Mouse (Mus musculus) heart, embryonic 14.5 days (tissue): ENCODE measurements around the gene Metrn. TPM values are rescaled to one million over a fixed set of nuclear protein-coding genes. Genes with fewer than 3 reads are reported as not detected.

Source experiments
- ATAC-seq: fragments of 200-750 bp; cut with Nextera tagmentation; 2 replicates; pipeline ENCODE4 v1.8.0; 2017; ENCODE audit warnings: low read depth, moderate TSS enrichment; ENCODE audit not compliant: insufficient number of reproducible peaks, insufficient read depth, low FRiP score
- H3K27ac ChIP-seq, 2 experiments: fragments of 200-500 bp in 1 of 2; fragments of 300-500 bp in 1 of 2; sonication (generic) in 1 of 2; replicated peaks in 1 of 2; 2 replicates each; pipeline ENCODE4 v1.5.1; 2012 to 2014; ENCODE audit warnings: low read depth in 2 of 2, low read length in 2 of 2, control low read depth in 1 of 2, mild to moderate bottlenecking in 1 of 2, mixed read lengths in 1 of 2; ENCODE audit not compliant: control insufficient read depth in 1 of 2, insufficient read depth in 1 of 2
- H3K27me3 ChIP-seq: fragments of 300-500 bp; sonication (generic); 2 replicates; pipeline ENCODE4 v1.6.1; 2014; ENCODE audit warnings: mild to moderate bottlenecking, low read length, control low read depth; ENCODE audit not compliant: control insufficient read depth, insufficient read depth
- H3K36me3 ChIP-seq: fragments of 300-500 bp; sonication (generic); 2 replicates; pipeline ENCODE4 v1.6.1; 2014; ENCODE audit warnings: mild to moderate bottlenecking, control low read depth, low read length, mixed read lengths; ENCODE audit not compliant: control insufficient read depth, insufficient read depth
- H3K4me1 ChIP-seq, 2 experiments: fragments of 200-500 bp in 1 of 2; fragments of 300-500 bp in 1 of 2; sonication (generic) in 1 of 2; 2 replicates each; pipeline ENCODE4 v1.6.1; 2012 to 2014; ENCODE audit warnings: low read length in 2 of 2, control low read depth in 1 of 2, mixed read lengths in 1 of 2; ENCODE audit not compliant: control insufficient read depth in 2 of 2, insufficient read depth in 2 of 2
- H3K4me2 ChIP-seq: fragments of 300-500 bp; sonication (generic); 2 replicates; pipeline ENCODE4 v1.6.1; 2014; ENCODE audit warnings: mild to moderate bottlenecking, low read length
- H3K4me3 ChIP-seq, 2 experiments: fragments of 200-500 bp in 1 of 2; fragments of 300-500 bp in 1 of 2; sonication (generic) in 1 of 2; 2 replicates each; pipeline ENCODE4 v1.5.1; 2012 to 2014; ENCODE audit warnings: low read length in 2 of 2, mild to moderate bottlenecking in 2 of 2, control low read depth in 1 of 2, low read depth in 1 of 2, moderate library complexity in 1 of 2; ENCODE audit not compliant: control insufficient read depth in 1 of 2, insufficient read depth in 1 of 2
- H3K9ac ChIP-seq: fragments of 300-500 bp; sonication (generic); 2 replicates; pipeline ENCODE4 v1.6.1; 2014; ENCODE audit warnings: mild to moderate bottlenecking, low read length
- H3K9me3 ChIP-seq: fragments of 300-500 bp; sonication (generic); 2 replicates; pipeline ENCODE4 v1.6.1; 2016; ENCODE audit warnings: low read length, control low read depth; ENCODE audit not compliant: control insufficient read depth
- WGBS: fragments of 180-500 bp; shearing (Covaris S2); extraction: QIAGEN DNeasy Blood & Tissue Kit; methylation state at CpG from one replicate; pipeline ENCODE4 v1.1.7; 2014; 5-methylcytosine and 5-hydroxymethylcytosine counted together
- polyA plus RNA-seq: library from polyadenylated mRNA; unstranded; fragments of >200 nt; fragmentation: Nextera tagmentation; extraction: Ambion mirVana; gene quantifications from 2 replicates; pipeline ENCODE4 v1.2.1, GENCODE M21; 2014

Metrn gene
- polyA plus RNA-seq, 1 experiment from 2014 or later, result 3.3 TPM

DNA sequence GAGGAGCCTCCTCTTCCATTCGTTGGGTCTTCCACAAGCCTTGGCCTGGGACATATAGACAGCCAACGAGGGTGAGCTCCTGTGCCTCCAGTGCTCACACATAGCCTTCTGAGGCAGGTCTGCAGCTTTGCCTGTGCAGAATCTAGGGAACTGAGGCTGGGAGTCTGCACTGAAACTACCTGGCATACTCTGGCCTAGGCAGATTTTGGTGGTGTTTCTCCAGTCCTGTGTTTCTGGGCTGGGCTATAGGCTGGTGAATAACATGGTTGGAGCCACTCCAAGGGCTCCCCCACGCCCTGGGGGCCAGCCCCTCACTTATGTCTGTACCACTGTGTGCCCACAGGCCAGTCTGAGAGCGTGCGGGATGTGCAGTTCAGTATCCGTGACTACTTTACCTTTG, 28.4 kb upstream of the Metrn start:
- no peak for ATAC-seq
- H3K4me3 ChIP-seq, result no peak overlapping the region
- H3K9ac ChIP-seq, result no peak overlapping the region
- H3K4me1 ChIP-seq, result peaks cover 19 to 26% of the 10 kb centered on the region in 2 experiments
- peaks cover 23% of the 10 kb centered on the region for H3K27me3 ChIP-seq
- H3K9me3 ChIP-seq, result no peaks in the 10 kb centered on the region
- 84% methylated on average over 6 of the region's 6 CpGs for WGBS
- H3K36me3 ChIP-seq, result peaks cover 33% of the 10 kb centered on the region
- H3K27ac ChIP-seq, result no peak overlapping the region
- H3K4me2 ChIP-seq, result no peak overlapping the region

DNA sequence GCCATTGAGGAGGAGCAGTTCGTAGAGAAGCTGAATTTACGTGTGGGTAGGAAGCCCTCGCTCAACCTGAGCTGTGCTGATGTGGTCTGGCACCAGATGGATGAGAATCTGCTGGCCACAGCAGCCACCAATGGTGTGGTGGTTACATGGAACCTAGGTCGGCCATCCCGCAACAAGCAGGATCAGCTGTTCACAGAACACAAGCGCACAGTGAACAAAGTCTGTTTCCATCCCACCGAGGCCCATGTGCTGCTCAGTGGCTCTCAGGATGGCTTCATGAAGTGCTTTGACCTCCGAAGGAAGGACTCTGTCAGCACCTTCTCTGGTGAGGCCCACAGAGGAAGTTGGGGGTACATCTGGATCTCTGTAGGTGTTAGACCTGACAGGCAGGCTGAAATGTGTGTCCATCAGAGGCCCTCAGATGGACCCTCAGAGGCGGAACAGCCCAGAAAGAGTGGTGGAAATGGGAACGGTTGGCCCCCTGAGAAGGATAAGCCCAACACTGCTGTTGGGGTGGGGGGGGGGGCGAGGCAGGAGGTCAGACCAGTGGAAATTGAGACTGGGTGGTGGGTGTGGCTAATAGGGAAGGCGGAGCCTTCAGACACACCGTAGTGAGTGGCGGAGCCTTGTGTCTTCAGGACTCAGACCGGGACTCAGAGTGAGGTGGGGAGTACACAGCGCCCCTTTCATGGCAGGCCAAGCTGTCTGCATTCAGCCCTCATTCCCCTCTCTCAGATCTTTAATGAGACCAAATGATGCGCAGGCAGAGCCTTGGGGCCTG, 27.6 kb upstream of the Metrn start:
- peak overlapping the region; percentile 60 to 61 for H3K4me3 ChIP-seq
- WGBS, result 70% methylated on average over 17 of the region's 17 CpGs

DNA sequence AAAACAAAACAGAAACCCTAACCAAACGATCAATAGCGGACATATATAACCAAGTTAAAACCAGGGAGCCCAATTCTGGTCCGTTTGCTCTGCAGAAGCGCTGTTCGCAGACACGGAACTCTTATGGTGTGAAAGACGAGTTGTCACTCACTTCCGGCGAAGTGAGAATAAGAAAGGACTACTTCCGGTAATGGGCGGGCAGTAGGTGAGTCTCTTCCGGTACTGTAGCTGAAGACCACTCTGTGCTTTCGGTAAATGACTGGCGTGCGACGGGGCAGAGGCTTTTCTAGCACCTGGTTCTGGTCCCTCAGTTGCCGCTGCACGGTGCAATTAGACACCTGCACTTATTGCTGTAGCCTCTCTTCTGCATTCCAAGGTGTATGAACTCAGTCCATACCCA, 26.5 kb upstream of the Metrn start, which contains the start of gene Wdr24:
TSS of gene Wdr24 (plus strand) at position 176 of the 400 bp plus-strand sequence.
- Histone ChIP-seq H3K36me3 (peaks cover 26% of the 10 kb centered on the region), H3K27ac (peak within 1 kb of the TSS in 1 of 2 experiments; percentile 53; a peak in 2 of 4 replicates), H3K4me3 (peak within 1 kb of the TSS; percentile 60 to 61), H3K4me2 (peak within 1 kb of the TSS; percentile 87), H3K27me3 (peaks cover 42% of the 10 kb centered on the region), H3K4me1 (peaks cover 13 to 16% of the 10 kb centered on the region in 2 experiments), H3K9ac (peak within 1 kb of the TSS; percentile 83), H3K9me3 (no peaks in the 10 kb centered on the region)
- no peak for ATAC-seq
- WGBS, result under 1% methylated on average over 18 of the region's 18 CpGs

More for the DNA sequence above, 27.6 kb upstream of the Metrn start:
- Histone ChIP-seq H3K27me3 (peaks cover 31% of the 10 kb centered on the region), H3K36me3 (peaks cover 26% of the 10 kb centered on the region), H3K4me1 (peaks cover 17 to 22% of the 10 kb centered on the region in 2 experiments), H3K4me2 (peak overlapping the region; percentile 87), H3K9ac (peak overlapping the region; percentile 83), H3K9me3 (no peaks in the 10 kb centered on the region), H3K27ac (no peak overlapping the region)
- ATAC-seq, result no peak

DNA sequence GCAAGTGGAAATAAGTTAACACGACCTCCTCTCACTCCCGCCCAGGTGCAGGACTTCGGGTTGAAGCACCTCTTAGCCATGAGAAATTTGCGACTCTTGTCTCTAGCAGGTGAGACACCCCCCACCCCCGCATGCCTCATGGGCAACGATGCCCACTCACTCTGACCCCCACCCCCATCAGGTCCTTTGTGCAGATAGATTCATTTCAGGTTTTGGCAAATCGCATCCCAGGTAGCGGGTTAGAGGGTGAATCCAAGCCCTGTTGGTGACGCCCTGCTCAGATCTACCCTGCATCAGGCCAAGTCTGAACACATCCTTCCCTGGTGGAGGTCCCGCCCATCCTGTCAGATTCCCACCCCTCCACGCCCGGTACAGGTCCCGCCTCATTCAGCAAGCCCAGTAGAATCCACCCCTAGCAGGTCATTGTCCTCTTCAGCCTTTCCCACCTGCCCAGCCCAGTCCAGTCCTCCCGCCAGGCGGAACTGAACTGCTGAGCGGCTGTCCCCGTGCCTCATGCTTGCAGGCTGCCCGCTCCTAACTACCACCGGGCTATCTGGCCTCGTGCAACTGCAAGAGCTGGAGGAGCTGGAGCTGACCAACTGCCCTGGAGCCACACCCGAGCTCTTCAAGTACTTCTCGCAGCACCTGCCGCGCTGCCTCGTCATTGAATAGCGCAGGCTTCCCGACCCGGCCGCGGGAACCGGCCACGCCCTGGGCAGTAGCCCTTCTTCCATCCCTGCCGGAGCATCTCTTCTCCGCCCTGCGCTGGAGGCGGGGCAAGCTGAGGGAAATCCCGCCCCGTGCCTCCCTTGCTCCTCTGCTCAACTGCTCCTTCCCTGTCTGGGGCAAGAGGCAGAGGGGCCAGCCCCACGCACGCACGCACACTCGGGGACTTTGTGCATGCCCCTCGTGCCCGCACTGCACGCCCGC, 22.2 kb upstream of the Metrn start:
- peaks cover 77% of the 10 kb centered on the region for H3K27me3 ChIP-seq
- 6% methylated on average over 46 of the region's 46 CpGs for WGBS
- no peak overlapping the region; a peak in 1 of 4 replicates for H3K4me3 ChIP-seq

DNA sequence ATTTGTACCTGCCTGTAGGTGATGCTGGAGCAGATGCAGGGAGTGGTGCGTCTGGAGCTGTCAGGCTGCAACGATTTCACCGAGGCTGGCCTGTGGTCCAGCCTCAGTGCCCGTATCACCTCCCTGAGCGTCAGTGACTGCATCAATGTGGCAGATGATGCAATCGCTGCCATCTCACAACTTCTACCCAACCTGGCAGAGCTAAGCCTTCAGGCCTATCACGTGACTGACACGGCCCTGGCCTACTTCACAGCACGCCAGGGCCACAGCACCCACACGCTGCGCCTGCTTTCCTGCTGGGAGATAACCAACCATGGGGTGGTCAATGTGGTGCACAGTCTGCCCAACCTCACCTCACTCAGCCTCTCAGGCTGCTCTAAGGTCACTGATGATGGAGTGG, 20.7 kb upstream of the Metrn start:
- Histone ChIP-seq H3K27me3 (peaks cover 82% of the 10 kb centered on the region), H3K9me3 (no peaks in the 10 kb centered on the region), H3K36me3 (no peaks in the 10 kb centered on the region), H3K4me3 (no peak overlapping the region), H3K9ac (no peak overlapping the region), H3K27ac (no peak overlapping the region), H3K4me1 (no peaks in the 10 kb centered on the region), H3K4me2 (no peak overlapping the region)
- no peak for ATAC-seq
- 76% methylated on average over 11 of the region's 11 CpGs for WGBS

More for the DNA sequence above, 22.2 kb upstream of the Metrn start:
- no peak overlapping the region for H3K9ac ChIP-seq
- H3K4me1 ChIP-seq, result peaks cover 4 to 5% of the 10 kb centered on the region in 2 experiments
- no peak for ATAC-seq
- no peak overlapping the region for H3K4me2 ChIP-seq
- H3K9me3 ChIP-seq, result no peaks in the 10 kb centered on the region
- no peaks in the 10 kb centered on the region for H3K36me3 ChIP-seq
- no peak overlapping the region for H3K27ac ChIP-seq

DNA sequence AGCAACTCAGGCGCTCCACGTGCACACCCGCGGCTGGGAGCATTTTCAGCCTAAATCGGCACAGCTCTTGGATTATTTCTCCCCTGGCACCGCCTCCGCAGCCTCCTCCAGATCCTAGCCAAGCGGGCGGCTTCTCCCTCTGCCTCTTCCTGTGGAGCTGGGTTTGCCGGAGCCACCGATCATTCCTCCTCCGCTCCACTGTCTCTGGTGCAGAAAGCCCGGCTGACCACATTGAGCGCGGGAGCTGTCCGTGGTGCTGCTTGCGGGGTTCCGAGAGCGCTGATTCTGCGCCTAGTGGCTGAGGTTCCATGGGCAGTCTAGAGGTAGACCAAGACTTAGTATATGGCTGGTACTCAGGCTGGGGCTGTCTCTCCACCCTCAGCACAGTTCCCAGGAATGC, 16.5 kb upstream of the Metrn start:
- no peaks in the 10 kb centered on the region for H3K9me3 ChIP-seq
- H3K9ac ChIP-seq, result no peak overlapping the region
- H3K27me3 ChIP-seq, result peaks cover 83% of the 10 kb centered on the region
- no peak overlapping the region for H3K4me2 ChIP-seq
- WGBS, result 1% methylated on average over 20 of the region's 20 CpGs
- H3K4me1 ChIP-seq, result peaks cover 0 to 10% of the 10 kb centered on the region in 2 experiments; a peak in 1 of 4 replicates
- H3K4me3 ChIP-seq, result no peak overlapping the region
- H3K36me3 ChIP-seq, result no peaks in the 10 kb centered on the region
- no peak for ATAC-seq
- no peak overlapping the region for H3K27ac ChIP-seq

DNA sequence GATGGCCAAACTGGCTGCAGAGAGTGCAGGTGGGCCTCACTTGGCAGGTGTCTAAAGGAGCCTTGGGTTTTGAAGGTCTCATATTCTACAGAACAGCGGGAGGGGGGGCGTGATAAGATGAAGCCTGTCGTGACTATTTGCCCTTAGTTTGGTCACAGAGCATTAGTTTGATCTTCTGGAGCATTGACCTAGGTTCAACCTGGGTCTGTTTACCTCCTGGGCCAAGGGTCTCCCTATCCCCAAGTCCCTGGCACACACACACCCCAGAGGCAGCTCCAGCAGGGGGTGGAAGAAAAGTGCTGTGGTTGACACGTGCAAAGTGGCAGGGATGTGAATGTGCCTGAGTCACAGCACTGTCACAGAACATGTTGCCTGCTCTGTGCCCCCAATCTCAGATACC, 14.0 kb upstream of the Metrn start:
- no peak overlapping the region for H3K4me2 ChIP-seq
- no peaks in the 10 kb centered on the region for H3K9me3 ChIP-seq
- H3K27me3 ChIP-seq, result peaks cover 67% of the 10 kb centered on the region
- no peak for ATAC-seq
- H3K4me1 ChIP-seq, result peaks cover 0 to 10% of the 10 kb centered on the region in 2 experiments; a peak in 1 of 4 replicates
- no peak overlapping the region for H3K27ac ChIP-seq
- H3K4me3 ChIP-seq, result no peak overlapping the region
- WGBS, result 63% methylated on average over 4 of the region's 4 CpGs
- H3K36me3 ChIP-seq, result no peaks in the 10 kb centered on the region
- no peak overlapping the region for H3K9ac ChIP-seq
